Mouse (Mus musculus) heart, embryonic 14.5 days (tissue): ENCODE data around the gene Tmprss3. TPM values are rescaled to one million over a fixed set of nuclear protein-coding genes. Genes with fewer than 3 reads are reported as not detected.

Experiments used
- ATAC-seq: fragments of 200-750 bp; cut with Nextera tagmentation; 2 replicates; pipeline ENCODE4 v1.8.0; 2017; ENCODE audit warnings: low read depth, moderate TSS enrichment; ENCODE audit not compliant: insufficient number of reproducible peaks, insufficient read depth, low FRiP score
- H3K27ac ChIP-seq, 2 experiments: fragments of 200-500 bp in 1 of 2; fragments of 300-500 bp in 1 of 2; sonication (generic) in 1 of 2; replicated peaks in 1 of 2; 2 replicates each; pipeline ENCODE4 v1.5.1; 2012 to 2014; ENCODE audit warnings: low read depth in 2 of 2, low read length in 2 of 2, control low read depth in 1 of 2, mild to moderate bottlenecking in 1 of 2, mixed read lengths in 1 of 2; ENCODE audit not compliant: control insufficient read depth in 1 of 2, insufficient read depth in 1 of 2
- H3K27me3 ChIP-seq: fragments of 300-500 bp; sonication (generic); 2 replicates; pipeline ENCODE4 v1.6.1; 2014; ENCODE audit warnings: mild to moderate bottlenecking, low read length, control low read depth; ENCODE audit not compliant: control insufficient read depth, insufficient read depth
- H3K36me3 ChIP-seq: fragments of 300-500 bp; sonication (generic); 2 replicates; pipeline ENCODE4 v1.6.1; 2014; ENCODE audit warnings: mild to moderate bottlenecking, control low read depth, low read length, mixed read lengths; ENCODE audit not compliant: control insufficient read depth, insufficient read depth
- H3K4me1 ChIP-seq, 2 experiments: fragments of 200-500 bp in 1 of 2; fragments of 300-500 bp in 1 of 2; sonication (generic) in 1 of 2; 2 replicates each; pipeline ENCODE4 v1.6.1; 2012 to 2014; ENCODE audit warnings: low read length in 2 of 2, control low read depth in 1 of 2, mixed read lengths in 1 of 2; ENCODE audit not compliant: control insufficient read depth in 2 of 2, insufficient read depth in 2 of 2
- H3K4me2 ChIP-seq: fragments of 300-500 bp; sonication (generic); 2 replicates; pipeline ENCODE4 v1.6.1; 2014; ENCODE audit warnings: mild to moderate bottlenecking, low read length
- H3K4me3 ChIP-seq, 2 experiments: fragments of 200-500 bp in 1 of 2; fragments of 300-500 bp in 1 of 2; sonication (generic) in 1 of 2; 2 replicates each; pipeline ENCODE4 v1.5.1; 2012 to 2014; ENCODE audit warnings: low read length in 2 of 2, mild to moderate bottlenecking in 2 of 2, control low read depth in 1 of 2, low read depth in 1 of 2, moderate library complexity in 1 of 2; ENCODE audit not compliant: control insufficient read depth in 1 of 2, insufficient read depth in 1 of 2
- H3K9ac ChIP-seq: fragments of 300-500 bp; sonication (generic); 2 replicates; pipeline ENCODE4 v1.6.1; 2014; ENCODE audit warnings: mild to moderate bottlenecking, low read length
- H3K9me3 ChIP-seq: fragments of 300-500 bp; sonication (generic); 2 replicates; pipeline ENCODE4 v1.6.1; 2016; ENCODE audit warnings: low read length, control low read depth; ENCODE audit not compliant: control insufficient read depth
- WGBS: fragments of 180-500 bp; shearing (Covaris S2); extraction: QIAGEN DNeasy Blood & Tissue Kit; methylation state at CpG from one replicate; pipeline ENCODE4 v1.1.7; 2014; 5-methylcytosine and 5-hydroxymethylcytosine counted together
- polyA plus RNA-seq: library from polyadenylated mRNA; unstranded; fragments of >200 nt; fragmentation: Nextera tagmentation; extraction: Ambion mirVana; gene quantifications from 2 replicates; pipeline ENCODE4 v1.2.1, GENCODE M21; 2014

Gene Tmprss3
- polyA plus RNA-seq, 1 experiment from 2014 or later: 0.09 TPM

DNA sequence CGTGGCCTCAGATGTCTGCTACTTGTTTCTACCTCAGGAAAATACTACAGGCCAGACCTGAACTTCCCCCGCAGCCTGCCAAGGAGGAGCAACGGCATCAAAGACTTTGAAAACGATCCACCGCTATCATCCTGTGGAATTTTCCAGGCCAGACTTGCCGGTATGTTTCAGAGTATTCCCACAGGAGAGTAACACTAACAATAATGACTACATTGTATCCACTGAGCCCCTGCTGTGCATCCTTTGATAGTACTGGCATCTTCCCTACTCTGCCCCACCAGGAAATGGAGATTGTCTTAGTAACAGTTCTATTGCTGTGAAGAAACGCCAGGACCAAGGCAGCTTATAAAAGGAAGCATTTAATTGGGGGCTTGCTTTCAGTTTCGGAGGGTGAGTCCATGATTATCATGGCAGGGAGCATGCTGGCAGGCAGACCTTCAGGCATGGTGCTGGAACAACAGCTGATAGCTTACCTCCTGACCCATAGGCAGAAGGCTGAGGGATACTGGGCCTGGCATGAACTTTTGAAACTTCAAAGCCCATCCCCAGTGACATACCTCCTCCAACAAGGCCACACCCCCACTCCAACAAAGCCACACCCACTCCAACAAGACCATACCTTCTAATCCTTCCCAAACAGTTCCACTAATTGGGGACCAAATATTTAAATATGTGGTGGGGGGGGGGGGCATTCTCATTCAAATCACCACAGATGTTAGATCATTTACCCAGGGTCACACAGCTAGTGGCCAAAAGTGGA lies 33.7 kb upstream of the Tmprss3 start:
- Histone ChIP-seq H3K27ac (no peak overlapping the region), H3K9me3 (0 out of 2 replicates have a peak, but pooled peaks cover 4% of the 10 kb centered on the region), H3K36me3 (no peaks in the 10 kb centered on the region), H3K9ac (no peak overlapping the region), H3K4me1 (no peaks in the 10 kb centered on the region), H3K27me3 (no peaks in the 10 kb centered on the region), H3K4me3 (no peak overlapping the region), H3K4me2 (no peak overlapping the region)
- no peak for ATAC-seq
- 41% methylated on average over 8 of the region's 8 CpGs for WGBS

DNA sequence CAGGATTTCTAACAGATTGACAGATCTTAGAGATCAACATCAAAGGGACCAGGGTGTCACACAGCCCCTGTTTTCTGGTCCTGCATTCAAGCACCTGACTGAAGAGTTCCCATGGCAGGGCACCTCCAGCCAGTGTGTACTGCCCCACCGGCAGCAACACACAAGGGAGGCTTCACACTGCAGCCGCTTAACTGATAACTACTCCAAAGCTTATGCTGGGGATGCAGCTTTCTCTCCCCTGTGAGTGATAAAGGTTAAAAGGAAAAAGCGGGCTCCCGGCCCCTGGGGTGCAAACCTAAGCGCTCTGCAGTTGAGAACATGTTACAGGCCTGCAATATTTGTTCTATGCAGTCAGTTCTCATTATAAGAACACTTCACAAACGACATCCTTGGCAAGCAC lies 33.0 kb upstream of the Tmprss3 start:
- Histone ChIP-seq H3K9ac (no peak overlapping the region), H3K9me3 (0 out of 2 replicates have a peak, but pooled peaks cover 4% of the 10 kb centered on the region), H3K36me3 (no peaks in the 10 kb centered on the region), H3K4me2 (no peak overlapping the region), H3K4me1 (no peaks in the 10 kb centered on the region), H3K27me3 (no peaks in the 10 kb centered on the region), H3K4me3 (no peak overlapping the region), H3K27ac (no peak overlapping the region)
- ATAC-seq: no peak
- WGBS: 32% methylated on average over 6 of the region's 6 CpGs

DNA sequence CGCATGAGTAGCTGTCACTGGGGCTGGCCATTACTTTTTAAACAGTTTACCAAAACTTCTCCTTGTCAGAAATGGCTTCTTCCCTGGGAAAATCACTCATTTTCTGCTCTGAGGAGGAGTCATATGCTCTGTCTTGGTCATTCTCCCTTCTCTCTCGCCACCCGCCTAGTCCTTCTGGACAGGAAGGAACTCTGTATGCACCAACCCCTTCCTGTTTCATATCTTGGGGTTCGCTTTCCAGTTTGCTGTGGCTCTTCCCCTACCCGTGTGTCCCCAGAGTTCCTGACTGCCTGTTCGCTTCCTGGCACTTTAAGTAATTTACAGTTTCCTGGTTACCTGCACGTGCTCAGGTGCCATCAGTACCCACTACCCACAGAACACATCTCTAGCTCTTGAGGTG lies 28.2 kb upstream of the Tmprss3 start:
- Histone ChIP-seq H3K4me2 (no peak overlapping the region), H3K9me3 (no peaks in the 10 kb centered on the region), H3K27me3 (no peaks in the 10 kb centered on the region), H3K9ac (no peak overlapping the region), H3K36me3 (no peaks in the 10 kb centered on the region), H3K27ac (no peak overlapping the region), H3K4me3 (no peak overlapping the region), H3K4me1 (no peaks in the 10 kb centered on the region)
- ATAC-seq: no peak
- 77% methylated on average over 7 of the region's 7 CpGs for WGBS

DNA sequence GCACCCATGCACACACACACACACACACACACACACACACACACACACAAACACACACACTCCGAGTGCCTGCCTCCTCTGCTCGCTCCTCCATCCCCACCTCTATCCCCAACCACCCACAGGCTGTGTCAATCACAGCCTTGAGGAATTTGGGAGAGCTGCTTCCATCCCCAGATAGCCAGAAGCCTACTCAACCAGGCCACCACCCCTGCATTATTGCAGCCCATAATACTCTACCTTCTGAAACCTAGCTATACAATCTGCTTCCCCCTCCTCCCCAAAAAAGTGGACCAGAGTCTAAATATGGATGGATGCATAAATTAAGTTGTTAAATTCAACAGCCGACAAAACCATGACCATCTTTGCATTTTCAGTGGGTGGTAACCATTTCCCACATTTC lies 27.6 kb upstream of the Tmprss3 start:
- no peak for ATAC-seq
- H3K27me3 ChIP-seq: no peaks in the 10 kb centered on the region
- no peak overlapping the region for H3K9ac ChIP-seq
- H3K36me3 ChIP-seq: no peaks in the 10 kb centered on the region
- H3K4me1 ChIP-seq: no peaks in the 10 kb centered on the region
- no peak overlapping the region for H3K4me3 ChIP-seq
- no peak overlapping the region for H3K27ac ChIP-seq
- no peaks in the 10 kb centered on the region for H3K9me3 ChIP-seq
- H3K4me2 ChIP-seq: no peak overlapping the region
- 49% methylated on average over 3 of the region's 3 CpGs for WGBS

DNA sequence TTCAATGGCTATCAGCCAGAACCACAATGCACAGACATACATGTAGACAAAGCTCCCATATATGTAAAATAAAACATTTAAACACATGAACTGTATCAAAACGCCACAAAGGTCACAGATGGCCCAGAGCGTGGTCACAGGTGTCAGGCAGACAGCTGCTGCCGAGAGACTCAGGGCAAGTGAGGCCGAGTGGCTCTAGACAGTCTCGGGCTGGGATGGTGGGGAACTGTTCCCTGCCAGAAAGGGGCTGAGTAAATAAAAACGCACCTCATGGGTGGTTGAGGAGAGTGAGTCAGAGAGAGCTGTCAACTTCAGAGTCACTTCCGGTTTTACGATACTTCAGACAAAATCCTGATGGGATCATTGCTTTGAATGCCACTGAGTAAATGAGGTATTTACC lies 25.8 kb upstream of the Tmprss3 start:
- no peaks in the 10 kb centered on the region for H3K9me3 ChIP-seq
- H3K4me1 ChIP-seq: no peaks in the 10 kb centered on the region
- H3K27me3 ChIP-seq: no peaks in the 10 kb centered on the region
- WGBS: 79% methylated on average over 8 of the region's 8 CpGs
- no peak overlapping the region for H3K4me3 ChIP-seq
- H3K36me3 ChIP-seq: no peaks in the 10 kb centered on the region
- H3K4me2 ChIP-seq: no peak overlapping the region
- ATAC-seq: no peak
- H3K27ac ChIP-seq: no peak overlapping the region
- H3K9ac ChIP-seq: no peak overlapping the region

DNA sequence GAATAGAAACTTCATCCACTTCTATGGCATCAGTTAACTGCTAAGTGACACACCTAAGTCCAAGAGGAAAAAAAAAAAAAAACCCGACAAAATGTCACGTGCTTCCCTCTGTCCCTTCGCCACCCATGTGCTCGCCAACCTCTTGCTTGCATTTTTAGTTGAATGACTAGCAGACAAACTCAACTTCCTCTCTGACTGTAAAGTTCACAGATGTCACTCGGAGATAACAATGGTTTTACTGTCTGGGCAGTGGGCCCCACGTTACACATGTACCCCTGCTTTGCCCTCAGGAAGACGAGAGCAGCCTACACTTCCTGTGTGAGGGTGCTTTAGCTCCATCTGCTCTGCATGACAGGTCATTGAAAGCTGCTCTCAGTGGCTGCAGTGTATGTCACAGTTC lies 25.1 kb upstream of the Tmprss3 start:
- no peak overlapping the region for H3K27ac ChIP-seq
- no peak for ATAC-seq

DNA sequence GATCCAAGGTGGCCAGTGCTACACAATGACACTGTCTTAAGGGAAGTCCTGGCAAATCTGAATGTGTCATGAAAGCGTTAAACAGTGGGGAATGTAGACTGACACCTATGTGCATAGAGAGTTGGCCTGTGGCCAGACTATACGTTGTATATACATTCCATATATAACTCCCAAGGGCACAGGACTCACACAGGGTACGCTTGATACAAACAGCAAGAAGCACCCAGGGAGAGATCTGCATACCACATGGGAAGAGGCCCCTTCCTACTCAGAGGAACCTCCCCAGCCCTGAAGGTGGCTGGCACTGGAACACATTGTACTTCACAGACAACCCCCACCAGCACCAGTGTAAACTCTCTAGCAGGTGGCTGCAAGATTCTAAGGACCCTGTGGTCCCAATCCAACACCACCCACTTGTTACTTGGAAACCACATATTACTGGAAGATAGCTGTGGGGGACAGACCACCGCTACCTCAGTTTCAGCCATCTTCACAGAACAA lies 24.1 kb upstream of the Tmprss3 start:
- Histone ChIP-seq H3K9me3 (no peaks in the 10 kb centered on the region), H3K4me2 (no peak overlapping the region), H3K4me1 (no peaks in the 10 kb centered on the region), H3K4me3 (no peak overlapping the region), H3K27ac (no peak overlapping the region), H3K9ac (no peak overlapping the region), H3K27me3 (no peaks in the 10 kb centered on the region), H3K36me3 (no peaks in the 10 kb centered on the region)
- 73% methylated on average over 4 of the region's 4 CpGs for WGBS
- ATAC-seq: no peak

More for the DNA sequence above, 25.1 kb upstream of the Tmprss3 start:
- Histone ChIP-seq H3K36me3 (no peaks in the 10 kb centered on the region), H3K9ac (no peak overlapping the region), H3K27me3 (no peaks in the 10 kb centered on the region), H3K4me3 (no peak overlapping the region), H3K4me2 (no peak overlapping the region), H3K9me3 (no peaks in the 10 kb centered on the region), H3K4me1 (no peaks in the 10 kb centered on the region)
- 67% methylated on average over 7 of the region's 7 CpGs for WGBS
